ENCODE assay signal across 29 mouse cellular contexts in the genomic region with DNA sequence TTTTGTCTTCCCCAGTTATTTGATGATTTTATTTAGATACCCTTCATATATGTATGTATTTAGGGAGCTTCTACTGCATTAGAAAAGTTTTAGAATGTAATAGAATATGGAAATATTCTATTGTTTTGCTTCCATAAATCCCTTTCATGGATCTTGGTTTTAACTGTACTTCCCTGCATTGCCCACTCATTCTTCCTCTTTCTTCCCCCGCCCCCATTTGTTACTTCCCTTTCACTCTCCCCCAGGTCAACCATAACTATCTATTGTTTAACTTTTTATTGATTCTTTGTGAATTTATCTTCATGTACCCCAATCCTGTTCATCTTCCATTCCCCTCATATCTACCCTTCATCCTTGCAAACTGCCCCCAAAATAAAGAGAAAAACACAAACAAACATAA.
"Had no signal": no experiment of that assay in that cellular context is flagged by ENCODE, and none has a peak within 500 bp of the region (broad histone marks: within the 10 kb centered on the region; RNA-seq: fewer than 3 reads in every experiment).

No protein-coding gene starts in this region.

- H3K27me3 ChIP-seq: limb, embryonic 12.5 days; limb, embryonic 13.5 days; limb, embryonic 15.5 days; liver, embryonic 12.5 days; liver, embryonic 13.5 days; liver, embryonic 15.5 days; lung, embryonic 15.5 days; megakaryocyte, embryonic 14.5 days; midbrain, embryonic 12.5 days; midbrain, embryonic 13.5 days; midbrain, embryonic 15.5 days had no signal

- H3K9me3 ChIP-seq: limb, embryonic 10.5 days; limb, embryonic 12.5 days; limb, embryonic 13.5 days; limb, embryonic 15.5 days; liver, embryonic 12.5 days; liver, embryonic 13.5 days; liver, embryonic 15.5 days; lung, embryonic 15.5 days; megakaryocyte, embryonic 14.5 days; midbrain, embryonic 10.5 days; midbrain, embryonic 12.5 days; midbrain, embryonic 13.5 days; midbrain, embryonic 15.5 days had no signal

- ATAC-seq: liver, embryonic 12.5 days; liver, postnatal 0 days; lung, postnatal 0 days; midbrain, embryonic 13.5 days; midbrain, embryonic 15.5 days; midbrain, embryonic 16.5 days had no signal

- H3K4me3 ChIP-seq: left cerebral cortex, adult 2 months; limb, embryonic 10.5 days; limb, embryonic 12.5 days; limb, embryonic 13.5 days; limb, embryonic 15.5 days; liver, embryonic 12.5 days; liver, embryonic 13.5 days; liver, embryonic 15.5 days; lung, embryonic 15.5 days; megakaryocyte, embryonic 14.5 days; midbrain, embryonic 10.5 days; midbrain, embryonic 12.5 days; midbrain, embryonic 13.5 days; midbrain, embryonic 15.5 days; myocyte had no signal

- H3K9ac ChIP-seq: limb, embryonic 12.5 days; limb, embryonic 13.5 days; limb, embryonic 15.5 days; liver, embryonic 12.5 days; liver, embryonic 13.5 days; liver, embryonic 14.5 days; liver, embryonic 15.5 days; liver, postnatal 0 days; lung, embryonic 14.5 days; lung, embryonic 15.5 days; midbrain, embryonic 12.5 days; midbrain, embryonic 13.5 days; midbrain, embryonic 15.5 days had no signal

- H3K27ac ChIP-seq: left cerebral cortex, adult 2 months; limb, embryonic 10.5 days; limb, embryonic 12.5 days; limb, embryonic 13.5 days; limb, embryonic 15.5 days; liver, embryonic 12.5 days; liver, embryonic 13.5 days; liver, embryonic 14.5 days; liver, embryonic 15.5 days; lung, embryonic 15.5 days; macrophage; midbrain, embryonic 10.5 days; midbrain, embryonic 12.5 days; midbrain, embryonic 13.5 days; midbrain, embryonic 15.5 days had no signal

- DNase-seq: left cerebral cortex, postnatal 4 days; liver; liver, embryonic 13.5 days; liver, postnatal 0 days; lung, adult 18-20 months; lung, adult 2 months; lung, embryonic 14.5 days; lung, postnatal 10 days; lung, postnatal 14 days; lung, postnatal 36 days; midbrain, embryonic 14.5 days had no signal

- H3K4me1 ChIP-seq: limb, embryonic 10.5 days; limb, embryonic 12.5 days; limb, embryonic 13.5 days; limb, embryonic 15.5 days; liver, embryonic 12.5 days; liver, embryonic 13.5 days; liver, embryonic 15.5 days; lung, embryonic 15.5 days; megakaryocyte, embryonic 14.5 days; midbrain, embryonic 10.5 days; midbrain, embryonic 12.5 days had no signal

- H3K36me3 ChIP-seq: limb, embryonic 10.5 days; limb, embryonic 12.5 days; limb, embryonic 13.5 days; limb, embryonic 15.5 days; liver, embryonic 12.5 days; liver, embryonic 13.5 days; liver, embryonic 15.5 days; lung, embryonic 15.5 days; midbrain, embryonic 10.5 days; midbrain, embryonic 12.5 days; midbrain, embryonic 13.5 days; midbrain, embryonic 15.5 days had no signal
